Mouse (Mus musculus) small intestine, adult 2 months (tissue): ENCODE measurements around the gene Abca1.

Source experiments
- CTCF ChIP-seq: fragments of 200-500 bp; IDR thresholded peaks from 2 replicates; pipeline ENCODE4 v1.5.1; 2012; ENCODE audit warnings: low read depth, mild to moderate bottlenecking, control low read depth, inconsistent platforms, low read length, moderate library complexity, mixed read lengths; ENCODE audit not compliant: insufficient replicate concordance, insufficient read length; ENCODE audit errors: extremely low read depth
- POLR2A ChIP-seq: fragments of 200-500 bp; IDR thresholded peaks from 2 replicates; pipeline ENCODE4 v1.6.1; 2012; ENCODE audit warnings: low read depth, mild to moderate bottlenecking, control low read depth, inconsistent platforms, low read length, moderate library complexity

- TF ChIP-seq POLR2A (no peak), CTCF (no peak)
Observed at GRCm38 (mm10) chr4:53155471-53155870, 4.2 kb downstream of the Abca1 start.
